Mouse (Mus musculus) myocyte (in vitro differentiated cells): ENCODE measurements at regions not wholly inside any gene's neighbourhood (a gene's known extent, or its start where the extent isn't known, plus 50 kb on each side); places are given as distances from the start of the nearest gene placed in this dataset.

Experiments used
- CEBPB ChIP-seq: IDR thresholded peaks from 2 replicates; pipeline ENCODE4 v1.6.1; 2011; ENCODE audit warnings: mild to moderate bottlenecking, moderate library complexity; ENCODE audit not compliant: poor library complexity, insufficient read depth, severe bottlenecking
- E2F4 ChIP-seq: IDR thresholded peaks from one replicate; pipeline ENCODE4 v1.6.1; 2011; ENCODE audit warnings: mild to moderate bottlenecking, control low read depth, moderate library complexity; ENCODE audit not compliant: insufficient read depth
- MAX ChIP-seq: IDR thresholded peaks from one replicate; pipeline ENCODE4 v1.6.1; 2011; ENCODE audit warnings: low read depth, mild to moderate bottlenecking, control low read depth
- MYOD1 ChIP-seq, 3 experiments: IDR thresholded peaks; one replicate each; pipeline ENCODE4 v1.6.1; 2011; ENCODE audit warnings: control low read depth in 2 of 3, low read depth in 2 of 3, mild to moderate bottlenecking in 2 of 3, moderate library complexity in 1 of 3; ENCODE audit not compliant: insufficient read length in 2 of 3, control insufficient read depth in 1 of 3
- MYOG ChIP-seq, 3 experiments: IDR thresholded peaks; one replicate each; pipeline ENCODE4 v1.6.1; 2011; ENCODE audit warnings: control low read depth in 2 of 3, low read depth in 2 of 3, mild to moderate bottlenecking in 2 of 3; ENCODE audit not compliant: insufficient read length in 2 of 3, control insufficient read depth in 1 of 3, insufficient read depth in 1 of 3
- POLR2A ChIP-seq: IDR thresholded peaks from one replicate; pipeline ENCODE4 v1.6.1; 2011; ENCODE audit warnings: low read depth, mild to moderate bottlenecking, control low read depth, moderate library complexity; ENCODE audit not compliant: insufficient read length
- POLR2AphosphoS2 ChIP-seq: IDR thresholded peaks from one replicate; pipeline ENCODE4 v1.6.1; 2011; ENCODE audit warnings: low read depth, control low read depth; ENCODE audit not compliant: insufficient read length
- REST ChIP-seq: IDR thresholded peaks from one replicate; pipeline ENCODE4 v1.6.1; 2011; ENCODE audit warnings: mild to moderate bottlenecking, control low read depth, moderate library complexity; ENCODE audit not compliant: insufficient read depth, insufficient read length
- SRF ChIP-seq: IDR thresholded peaks from one replicate; pipeline ENCODE4 v1.6.1; 2011; ENCODE audit warnings: low read depth; ENCODE audit not compliant: control insufficient read depth, insufficient read length
- TCF12 ChIP-seq: IDR thresholded peaks from one replicate; pipeline ENCODE4 v1.6.1; 2011; ENCODE audit warnings: mild to moderate bottlenecking, control low read depth; ENCODE audit not compliant: poor library complexity, insufficient read depth, severe bottlenecking
- TCF3 ChIP-seq: IDR thresholded peaks from one replicate; pipeline ENCODE4 v1.6.1; 2011; ENCODE audit warnings: low read depth, control low read depth; ENCODE audit not compliant: insufficient read length
- USF1 ChIP-seq: IDR thresholded peaks from one replicate; pipeline ENCODE4 v1.6.1; 2011; ENCODE audit warnings: low read depth, mild to moderate bottlenecking, control low read depth, moderate library complexity

DNA sequence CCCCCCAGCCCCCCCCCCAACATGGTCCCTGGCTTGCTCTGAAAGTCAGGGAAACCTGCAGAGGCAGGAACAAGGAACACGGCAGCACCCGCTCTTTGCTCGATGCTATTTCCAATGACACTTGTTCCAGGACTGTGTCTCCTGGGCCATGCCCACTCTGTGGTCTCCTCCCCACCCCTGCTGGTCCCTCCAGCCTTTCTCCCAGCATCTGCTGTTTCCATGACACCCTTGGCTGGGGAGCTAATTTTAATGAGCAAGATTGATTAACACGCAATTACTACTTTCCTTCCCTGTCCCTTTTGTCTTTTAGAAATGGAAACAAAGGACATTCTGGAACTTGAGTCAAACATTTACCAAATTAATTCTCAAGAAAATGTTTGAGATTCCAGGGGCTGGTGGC lies 83.6 kb upstream of the Igsf21 start:
- TF ChIP-seq USF1, result no peak
- no peak for TF ChIP-seq POLR2A
- TF ChIP-seq MYOD1 (IDR thresholded peaks at IDR 0.05; ENCODE audit: control insufficient read depth in 1 of 3, insufficient read length in 2 of 3, low read depth in 2 of 3), result no peak
- TF ChIP-seq E2F4, result no peak
- TF ChIP-seq MAX, result no peak
- TF ChIP-seq TCF12, result no peak
- no peak for TF ChIP-seq CEBPB
- TF ChIP-seq TCF3, result no peak
- TF ChIP-seq MYOG (IDR thresholded peaks at IDR 0.05; ENCODE audit: control insufficient read depth in 1 of 3, insufficient read depth in 1 of 3, insufficient read length in 2 of 3, low read depth in 2 of 3), result no peak
- no peak for TF ChIP-seq REST
- TF ChIP-seq POLR2AphosphoS2, result no peak
- TF ChIP-seq SRF, result no peak
